Mouse (Mus musculus) kidney, adult 18-20 months (tissue): ENCODE data around the gene Osbpl11.
"Not testable (repeated sequence)": the region's sequence is repeated elsewhere in the genome, so short reads cannot be mapped to it uniquely, and the experiment has no call there.

Experiments
- DNase-seq: peaks from one replicate; pipeline ENCODE4 v3.0.0; 2021

The Osbpl11 gene

GRCm38 (mm10) chr16:33178278-33179074 is 6.4 kb upstream of the Osbpl11 start:
- DNase-seq: no peak

GRCm38 (mm10) chr16:33179222-33179621 is 5.6 kb upstream of the Osbpl11 start:
- DNase-seq: not testable (repeated sequence)

- peak; percentile 54 for DNase-seq
Measured at GRCm38 (mm10) chr16:33179911-33180310, 5.0 kb upstream of the Osbpl11 start.

GRCm38 (mm10) chr16:33180793-33181192 is 4.1 kb upstream of the Osbpl11 start:
- DNase-seq: no peak

GRCm38 (mm10) chr16:33185261-33186046 is 583 bp downstream of the Osbpl11 start:
- DNase-seq: peak; percentile 68

- DNase-seq: no peak
Measured at GRCm38 (mm10) chr16:33186134-33186533, 1.3 kb downstream of the Osbpl11 start.

GRCm38 (mm10) chr16:33188076-33188475 is 3.2 kb downstream of the Osbpl11 start:
- no peak for DNase-seq

GRCm38 (mm10) chr16:33191671-33192091 is 6.8 kb downstream of the Osbpl11 start:
- peak; percentile 60 for DNase-seq

- DNase-seq: no peak
Measured at GRCm38 (mm10) chr16:33192280-33192679, 7.4 kb downstream of the Osbpl11 start.

- DNase-seq: peak; percentile 69
Measured at GRCm38 (mm10) chr16:33193649-33194048, 8.8 kb downstream of the Osbpl11 start.

GRCm38 (mm10) chr16:33195686-33196313 is 10.9 kb downstream of the Osbpl11 start:
- DNase-seq: no peak

GRCm38 (mm10) chr16:33196578-33196977 is 11.7 kb downstream of the Osbpl11 start:
- no peak for DNase-seq

GRCm38 (mm10) chr16:33200589-33200988 is 15.7 kb downstream of the Osbpl11 start:
- no peak for DNase-seq

- no peak for DNase-seq
Measured at GRCm38 (mm10) chr16:33210812-33211211, 25.9 kb downstream of the Osbpl11 start.

- DNase-seq: no peak
Measured at GRCm38 (mm10) chr16:33216313-33217003, 31.6 kb downstream of the Osbpl11 start.

GRCm38 (mm10) chr16:33217553-33218085 is 32.7 kb downstream of the Osbpl11 start:
- DNase-seq: not testable (repeated sequence)

GRCm38 (mm10) chr16:33222482-33222881 is 37.6 kb downstream of the Osbpl11 start:
- no peak for DNase-seq

GRCm38 (mm10) chr16:33224381-33224780 is 39.5 kb downstream of the Osbpl11 start:
- peak; percentile 31 for DNase-seq

- DNase-seq: peak; percentile 32
Measured at GRCm38 (mm10) chr16:33234128-33234527, 49.3 kb downstream of the Osbpl11 start.

GRCm38 (mm10) chr16:33236151-33236550 is 51.3 kb downstream of the Osbpl11 start:
- no peak for DNase-seq

- no peak for DNase-seq
Measured at GRCm38 (mm10) chr16:33239305-33239704, 54.4 kb downstream of the Osbpl11 start.

- no peak for DNase-seq
Measured at GRCm38 (mm10) chr16:33242046-33242445, 57.2 kb downstream of the Osbpl11 start.
